In the genomic region with DNA sequence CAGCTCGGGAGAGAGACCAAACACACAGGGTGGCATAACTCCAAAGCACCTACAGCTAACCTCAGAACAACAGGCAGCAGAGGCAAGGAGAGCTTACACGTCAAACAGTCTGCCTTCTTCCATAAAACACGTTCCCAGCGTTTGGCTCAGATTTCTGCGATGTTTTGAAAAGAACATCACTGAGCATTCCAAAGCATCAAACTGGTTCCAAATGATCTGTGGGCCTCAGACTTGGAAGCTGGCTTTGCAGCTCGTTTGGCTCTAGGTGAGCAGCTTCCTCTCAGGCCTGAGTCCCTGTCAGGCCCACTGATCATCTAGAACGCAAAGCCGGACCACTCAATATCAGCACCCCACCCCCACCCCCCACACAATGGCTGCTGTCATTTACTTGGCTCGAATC, we compare ENCODE assay signal across 13 mouse cellular contexts.
DNase-seq lines count a peak whose midpoint lies in the region; ATAC-seq and TF ChIP-seq lines count a peak whose summit lies in the region.
"Had no signal": no experiment of that assay in that cellular context is flagged by ENCODE, and none has a peak within 500 bp of the region (broad histone marks: within the 10 kb centered on the region; RNA-seq: fewer than 3 reads in every experiment).

No protein-coding gene starts in this region.

- H3K4me2 ChIP-seq in embryonic facial prominence, embryonic 15.5 days (replicated peaks), result no peak overlapping the region; the same call in 1 of the 2 replicates
- H3K4me2 ChIP-seq in lung, embryonic 15.5 days, result no peak overlapping the region
- H3K4me2 ChIP-seq: hindbrain, embryonic 15.5 days had no signal

- H3K4me1 ChIP-seq in embryonic facial prominence, embryonic 15.5 days, result peaks cover 40% of the 10 kb centered on the region
- H3K4me1 ChIP-seq in lung, embryonic 15.5 days, result 0 out of 2 replicates have a peak, but pooled peaks cover 10% of the 10 kb centered on the region
- H3K4me1 ChIP-seq: hindbrain, embryonic 15.5 days had no signal

- TF ChIP-seq POLR2A in brain, embryonic 14.5 days (IDR thresholded peaks at IDR 0.05; ENCODE audit: borderline replicate concordance, extremely low read depth, insufficient read depth, insufficient read length, poor library complexity, severe bottlenecking), result no peak

- H3K27ac ChIP-seq in embryonic facial prominence, embryonic 15.5 days (replicated peaks), result peak overlapping the region; percentile 94
- peak overlapping the region; percentile 70 for H3K27ac ChIP-seq in lung, embryonic 15.5 days
- H3K27ac ChIP-seq: hindbrain, embryonic 15.5 days; left cerebral cortex, adult 2 months had no signal

- no peak overlapping the region for H3K9ac ChIP-seq in embryonic facial prominence, embryonic 15.5 days
- no peak overlapping the region for H3K9ac ChIP-seq in lung, embryonic 15.5 days
- H3K9ac ChIP-seq: hindbrain, embryonic 15.5 days; liver, postnatal 0 days had no signal

- H3K9me3 ChIP-seq in embryonic facial prominence, embryonic 15.5 days (replicated peaks), result no peaks in the 10 kb centered on the region
- no peaks in the 10 kb centered on the region for H3K9me3 ChIP-seq in lung, embryonic 15.5 days
- H3K9me3 ChIP-seq: hindbrain, embryonic 15.5 days had no signal

- peak; percentile 13 for DNase-seq in heart, adult 8-10 months (ENCODE audit: low spot score)
- no peak for DNase-seq in heart, postnatal 4 days
- peak; percentile 41 for DNase-seq in brain, embryonic 14.5 days (ENCODE audit: low read depth)
- no peak for DNase-seq in cerebellum, postnatal 25 days
- DNase-seq: cerebellum, adult 9-10 months; kidney, postnatal 25 days; liver, postnatal 0 days had no signal

- no peak overlapping the region for H3K4me3 ChIP-seq in embryonic facial prominence, embryonic 15.5 days (replicated peaks)
- no peak overlapping the region for H3K4me3 ChIP-seq in lung, embryonic 15.5 days
- H3K4me3 ChIP-seq: hindbrain, embryonic 15.5 days; left cerebral cortex, adult 2 months had no signal

- WGBS in embryonic facial prominence, embryonic 15.5 days, result 27% methylated on average over 9 of the region's 9 CpGs
- WGBS in lung, embryonic 15.5 days, result 49% methylated on average over 9 of the region's 9 CpGs

- TF ChIP-seq CTCF in brain, embryonic 14.5 days (IDR thresholded peaks at IDR 0.05; ENCODE audit: borderline replicate concordance, extremely low read depth, insufficient read depth, insufficient read length), result no peak

- H3K27me3 ChIP-seq in embryonic facial prominence, embryonic 15.5 days, result no peaks in the 10 kb centered on the region
- no peaks in the 10 kb centered on the region for H3K27me3 ChIP-seq in lung, embryonic 15.5 days
- H3K27me3 ChIP-seq: CH12.LX; hindbrain, embryonic 15.5 days had no signal

- H3K36me3 ChIP-seq in embryonic facial prominence, embryonic 15.5 days, result peaks cover 29% of the 10 kb centered on the region
- H3K36me3 ChIP-seq in lung, embryonic 15.5 days, result peaks cover 38% of the 10 kb centered on the region
- H3K36me3 ChIP-seq: hindbrain, embryonic 15.5 days had no signal

- no peak for ATAC-seq in embryonic facial prominence, embryonic 15.5 days (ENCODE audit: insufficient number of reproducible peaks, low FRiP score, low TSS enrichment, low read depth)
- ATAC-seq in lung, embryonic 15.5 days (ENCODE audit: borderline replicate concordance, extremely low read depth, low FRiP score, low TSS enrichment), result peak; percentile 28; the same call in 1 of the 2 replicates
- ATAC-seq in megakaryocyte-erythroid progenitor cell, adult 5-6 weeks (replicated peaks; ENCODE audit: low FRiP score, low TSS enrichment, poor library complexity, severe bottlenecking), result no peak
- ATAC-seq: liver, postnatal 0 days had no signal

Comparison
In these comparisons a context has a peak if more than half of its experiments do, and no peak if none do; other contexts are left out.
1. DNase-seq: peak in heart, adult 8-10 months (single experiment) and brain, embryonic 14.5 days (single experiment); none in heart, postnatal 4 days (single experiment) and cerebellum, postnatal 25 days (0 of 2).